Mouse (Mus musculus) MEL (cell line): ENCODE results near the gene Rad51b.

Source experiments
- BHLHE40 ChIP-seq: IDR thresholded peaks from 2 replicates; pipeline ENCODE4 v1.6.1; 2012; ENCODE audit warnings: low read depth, mild to moderate bottlenecking, inconsistent platforms, low read length, improper control_type of control experiment, borderline replicate concordance
- CTCF ChIP-seq, 3 experiments: IDR thresholded peaks in 2 of 3; conservative IDR thresholded peaks in 1 of 3; 2 replicates each; pipeline ENCODE4 v1.5.1; 2011 to 2012; ENCODE audit warnings: low read length in 3 of 3, low read depth in 2 of 3, mild to moderate bottlenecking in 2 of 3, improper control_type of control experiment in 1 of 3, inconsistent platforms in 1 of 3, mixed read lengths in 1 of 3, moderate library complexity in 1 of 3; ENCODE audit not compliant: control insufficient read depth in 1 of 3, insufficient read depth in 1 of 3, poor library complexity in 1 of 3, severe bottlenecking in 1 of 3
- MAFK ChIP-seq: IDR thresholded peaks from 2 replicates; pipeline ENCODE4 v1.6.1; 2011; ENCODE audit warnings: low read depth, mild to moderate bottlenecking, low read length, improper control_type of control experiment, borderline replicate concordance
- RAD21 ChIP-seq: IDR thresholded peaks from 2 replicates; pipeline ENCODE4 v1.6.1; 2011; ENCODE audit warnings: mild to moderate bottlenecking, low read depth, low read length, improper control_type of control experiment

- TF ChIP-seq CTCF (IDR thresholded peaks at IDR 0.05 in 2 of 3, conservative IDR thresholded peaks at IDR 0.05 in 1 of 3; ENCODE audit: control insufficient read depth in 1 of 3, insufficient read depth in 1 of 3, low read depth in 2 of 3, low read length in 3 of 3, poor library complexity in 1 of 3, severe bottlenecking in 1 of 3) (no peak), RAD21 (no peak), BHLHE40 (no peak), MAFK (no peak)
These were observed 460.7 kb downstream of the Rad51b start for GRCm38 (mm10) chr12:79757775-79758174.
